Mouse (Mus musculus) stomach, postnatal 0 days (tissue): ENCODE data around the gene Olfr631. TPM values are rescaled to one million over a fixed set of nuclear protein-coding genes. Genes with fewer than 3 reads are reported as not detected.
"Not testable (repeated sequence)": the region's sequence is repeated elsewhere in the genome, so short reads cannot be mapped to it uniquely, and the experiment has no call there.

Experiments used
- ATAC-seq: fragments of 200-750 bp; cut with Nextera tagmentation; 2 replicates; pipeline ENCODE4 v1.8.0; 2017; ENCODE audit not compliant: low FRiP score, low TSS enrichment
- DNase-seq: peaks from one replicate; pipeline ENCODE4 v3.0.0-alpha.2; 2016; ENCODE audit warnings: low spot score
- H3K27ac ChIP-seq: fragments of 300-500 bp; sonication (generic); replicated peaks from 2 replicates; pipeline ENCODE4 v1.5.1; 2014; ENCODE audit warnings: mild to moderate bottlenecking, control low read depth
- H3K27me3 ChIP-seq: fragments of 300-500 bp; sonication (generic); 2 replicates; pipeline ENCODE4 v1.6.1; 2014; ENCODE audit warnings: low read length; ENCODE audit not compliant: control insufficient read depth, insufficient read depth
- H3K36me3 ChIP-seq: fragments of 300-500 bp; sonication (generic); 2 replicates; pipeline ENCODE4 v1.6.1; 2014; ENCODE audit warnings: low read length, mixed read lengths; ENCODE audit not compliant: control insufficient read depth, insufficient read depth
- H3K4me1 ChIP-seq: fragments of 300-500 bp; sonication (generic); replicated peaks from 2 replicates; pipeline ENCODE4 v1.6.1; 2014; ENCODE audit warnings: antibody characterized with exemption; ENCODE audit not compliant: control insufficient read depth, insufficient read depth
- H3K4me2 ChIP-seq: fragments of 300-500 bp; sonication (generic); replicated peaks from 2 replicates; pipeline ENCODE4 v1.6.1; 2014; ENCODE audit warnings: low read depth, mild to moderate bottlenecking, control low read depth, moderate library complexity
- H3K4me3 ChIP-seq: fragments of 300-500 bp; sonication (generic); 2 replicates; pipeline ENCODE4 v1.5.1; 2014; ENCODE audit warnings: low read depth, low read length, control low read depth
- H3K9ac ChIP-seq: fragments of 300-500 bp; sonication (generic); 2 replicates; pipeline ENCODE4 v1.6.1; 2014; ENCODE audit warnings: mild to moderate bottlenecking, low read length, control low read depth, mixed read lengths
- H3K9me3 ChIP-seq: fragments of 300-500 bp; sonication (generic); 2 replicates; pipeline ENCODE4 v1.6.1; 2016; ENCODE audit warnings: low read length; ENCODE audit not compliant: control insufficient read depth
- CTCF ChIP-seq: IDR thresholded peaks from 2 replicates; pipeline ENCODE4 v1.5.1; 2016; ENCODE audit warnings: antibody characterized with exemption, low read depth, mild to moderate bottlenecking, moderate library complexity
- EP300 ChIP-seq: optimal IDR thresholded peaks from 2 replicates; pipeline ENCODE3; 2016; ENCODE audit warnings: antibody characterized with exemption
- WGBS: fragments of 180-500 bp; shearing (Covaris S2); extraction: QIAGEN DNeasy Blood & Tissue Kit; methylation state at CpG from one replicate; pipeline ENCODE4 v1.1.7; 2014; 5-methylcytosine and 5-hydroxymethylcytosine counted together
- polyA plus RNA-seq: library from polyadenylated mRNA; unstranded; fragments of >200 nt; fragmentation: Nextera tagmentation; extraction: Ambion mirVana; gene quantifications from 2 replicates; pipeline ENCODE4 v1.2.1, GENCODE M21; 2015

Olfr631 gene
- polyA plus RNA-seq, 1 experiment from 2014 or later = not detected

DNA sequence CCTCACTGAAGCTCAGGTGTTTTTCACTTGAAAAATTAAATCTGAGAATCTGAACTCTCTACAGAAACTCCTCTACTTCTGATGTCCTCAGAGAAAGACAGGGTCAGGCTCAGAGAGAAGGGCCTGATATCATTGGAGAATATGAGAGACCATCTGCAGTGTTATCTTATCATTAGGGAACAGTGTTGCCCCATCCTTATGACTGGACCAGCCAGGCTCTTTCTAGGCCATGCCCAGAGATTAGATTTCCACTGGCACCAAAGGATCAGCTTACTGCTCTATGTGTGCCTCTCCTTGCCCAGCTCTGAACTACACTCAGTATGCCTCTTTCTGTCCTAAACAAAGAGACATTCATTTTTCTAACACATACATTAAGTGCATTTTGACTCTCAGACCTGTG lies 13.3 kb upstream of the Olfr631 start:
- H3K4me3 ChIP-seq = no peak overlapping the region
- TF ChIP-seq CTCF (no peak), EP300 (no peak)
- no peak overlapping the region for H3K4me2 ChIP-seq
- ATAC-seq = no peak
- no peak overlapping the region for H3K27ac ChIP-seq
- no peak for DNase-seq
- no peaks in the 10 kb centered on the region for H3K27me3 ChIP-seq
- H3K4me1 ChIP-seq = no peaks in the 10 kb centered on the region
- no peak overlapping the region for H3K9ac ChIP-seq
- H3K36me3 ChIP-seq = no peaks in the 10 kb centered on the region
- H3K9me3 ChIP-seq = no peaks in the 10 kb centered on the region

GRCm38 (mm10) chr7:103934264-103934663 lies 5.6 kb downstream of the Olfr631 start, which contains the start of gene Olfr632:
Olfr632 (plus strand) TSS chr7:103934347.
- H3K4me2 ChIP-seq = no peak within 1 kb of the TSS
- H3K27me3 ChIP-seq = no peaks in the 10 kb centered on the region
- H3K4me3 ChIP-seq = no peak within 1 kb of the TSS
- H3K9me3 ChIP-seq = no peaks in the 10 kb centered on the region
- no peaks in the 10 kb centered on the region for H3K36me3 ChIP-seq
- DNase-seq (no peak), ATAC-seq (no peak)
- no peak for TF ChIP-seq CTCF
- no peak for TF ChIP-seq EP300
- no peaks in the 10 kb centered on the region for H3K4me1 ChIP-seq
- no peak within 1 kb of the TSS for H3K9ac ChIP-seq
- WGBS = 55% methylated on average over 2 of the region's 2 CpGs
- no peak within 1 kb of the TSS for H3K27ac ChIP-seq

DNA sequence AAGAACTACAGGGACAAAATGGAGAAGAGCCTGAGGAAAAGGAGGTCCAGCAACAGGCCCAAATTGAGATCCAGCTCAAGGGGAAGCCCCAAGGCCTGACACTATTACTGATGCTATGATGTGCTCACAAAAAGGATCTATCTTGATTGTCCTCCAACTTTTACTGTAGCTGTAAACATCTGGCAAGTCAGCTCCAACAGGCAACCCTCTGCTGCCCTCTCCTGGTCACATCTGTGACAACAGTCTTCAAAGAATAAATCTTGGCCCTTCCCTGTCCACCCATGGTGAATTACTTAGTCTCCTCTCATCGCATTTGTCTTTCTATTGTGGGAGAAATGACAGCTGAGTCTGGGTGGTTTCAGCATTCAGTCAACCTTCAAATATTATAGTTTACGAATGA lies 14.1 kb downstream of the Olfr631 start:
- Histone ChIP-seq H3K4me2 (no peak overlapping the region), H3K27me3 (no peaks in the 10 kb centered on the region), H3K9me3 (no peaks in the 10 kb centered on the region), H3K4me3 (no peak overlapping the region), H3K36me3 (no peaks in the 10 kb centered on the region), H3K9ac (no peak overlapping the region), H3K4me1 (no peaks in the 10 kb centered on the region), H3K27ac (no peak overlapping the region)
- ATAC-seq (no peak), DNase-seq (peak; percentile 60)
- no peak for TF ChIP-seq EP300
- peak; percentile 84 for TF ChIP-seq CTCF
- 21% methylated on average over 2 of the region's 2 CpGs for WGBS

DNA sequence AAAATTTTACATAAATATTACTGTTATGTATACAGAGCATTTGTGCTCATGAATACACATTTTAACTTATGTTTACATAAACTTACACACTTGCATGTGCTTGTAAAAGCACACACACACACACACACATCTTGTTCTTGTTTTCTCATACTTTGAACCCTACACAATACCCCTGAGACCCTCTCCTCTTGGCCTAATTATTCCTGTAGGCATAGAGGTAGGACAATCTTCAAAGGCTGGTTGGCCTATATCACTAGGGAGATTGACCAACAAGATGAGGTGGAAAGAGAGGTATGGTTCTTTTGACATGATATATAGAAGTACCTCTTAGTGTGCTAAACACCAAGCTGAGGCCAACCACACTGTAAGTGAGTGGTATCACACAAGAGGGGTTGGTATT lies 15.5 kb downstream of the Olfr631 start, which contains the start of gene Olfr633:
Olfr633 (plus strand) TSS at position 301 of the 400 bp plus-strand sequence.
- ATAC-seq (no peak), DNase-seq (no peak)
- H3K36me3 ChIP-seq = no peaks in the 10 kb centered on the region
- no peaks in the 10 kb centered on the region for H3K9me3 ChIP-seq
- no peaks in the 10 kb centered on the region for H3K27me3 ChIP-seq
- no peak within 1 kb of the TSS for H3K4me3 ChIP-seq
- no peaks in the 10 kb centered on the region for H3K4me1 ChIP-seq
- no peak within 1 kb of the TSS for H3K27ac ChIP-seq
- H3K9ac ChIP-seq = no peak within 1 kb of the TSS
- no peak for TF ChIP-seq CTCF
- TF ChIP-seq EP300 = no peak
- H3K4me2 ChIP-seq = no peak within 1 kb of the TSS

DNA sequence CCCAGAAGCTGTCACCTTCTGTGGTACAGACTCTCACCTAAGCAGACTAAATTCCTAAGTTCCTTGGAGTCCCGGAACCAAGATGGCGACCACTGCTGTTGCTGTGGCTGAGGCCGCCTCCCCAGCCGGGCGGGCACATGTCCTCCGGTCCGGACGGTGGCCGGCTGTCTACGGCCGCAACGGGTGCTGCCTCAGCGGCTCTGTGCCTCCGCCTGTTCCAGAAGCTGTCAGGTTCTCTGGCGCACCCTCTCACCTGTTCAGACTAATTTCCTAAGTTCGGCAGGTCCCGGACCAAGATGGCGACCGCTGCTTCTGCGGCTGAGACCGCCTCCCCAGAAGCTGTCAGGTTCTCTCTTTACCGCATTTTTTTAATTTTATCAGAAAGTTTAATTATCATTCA lies 38.2 kb downstream of the Olfr631 start:
- not testable (repeated sequence) for H3K4me2 ChIP-seq, H3K9ac ChIP-seq, H3K36me3 ChIP-seq, H3K4me1 ChIP-seq, ATAC-seq, DNase-seq, H3K27me3 ChIP-seq, H3K4me3 ChIP-seq, H3K9me3 ChIP-seq, H3K27ac ChIP-seq
- WGBS = 94% methylated on average over 22 of the region's 22 CpGs

GRCm38 (mm10) chr7:103970852-103971251 lies 42.2 kb downstream of the Olfr631 start, which contains the start of gene Olfr635:
Olfr635 (plus strand) TSS chr7:103971152.
- no peak for DNase-seq
- TF ChIP-seq EP300 (no peak), CTCF (no peak)
- 76% methylated on average over 1 of the region's 1 CpGs for WGBS

More at GRCm38 (mm10) chr7:103970852-103971251, 42.2 kb downstream of the Olfr631 start, which contains the start of gene Olfr635:
- Histone ChIP-seq H3K9ac (no peak within 1 kb of the TSS), H3K4me2 (no peak within 1 kb of the TSS), H3K27ac (no peak within 1 kb of the TSS), H3K36me3 (no peaks in the 10 kb centered on the region), H3K4me1 (no peaks in the 10 kb centered on the region), H3K27me3 (no peaks in the 10 kb centered on the region), H3K9me3 (no peaks in the 10 kb centered on the region), H3K4me3 (no peak within 1 kb of the TSS)
- no peak for ATAC-seq
